Mouse (Mus musculus) right cerebral cortex, postnatal 10 days (tissue): Measurements from ENCODE around the gene Pecr.
"Not testable (repeated sequence)": the region's sequence is repeated elsewhere in the genome, so short reads cannot be mapped to it uniquely, and the experiment has no call there.

Source experiments
- DNase-seq, 2 experiments: peaks; one replicate each; pipeline ENCODE4 v3.0.0; 2021; ENCODE audit warnings: low spot score in 2 of 2

The Pecr gene

DNA sequence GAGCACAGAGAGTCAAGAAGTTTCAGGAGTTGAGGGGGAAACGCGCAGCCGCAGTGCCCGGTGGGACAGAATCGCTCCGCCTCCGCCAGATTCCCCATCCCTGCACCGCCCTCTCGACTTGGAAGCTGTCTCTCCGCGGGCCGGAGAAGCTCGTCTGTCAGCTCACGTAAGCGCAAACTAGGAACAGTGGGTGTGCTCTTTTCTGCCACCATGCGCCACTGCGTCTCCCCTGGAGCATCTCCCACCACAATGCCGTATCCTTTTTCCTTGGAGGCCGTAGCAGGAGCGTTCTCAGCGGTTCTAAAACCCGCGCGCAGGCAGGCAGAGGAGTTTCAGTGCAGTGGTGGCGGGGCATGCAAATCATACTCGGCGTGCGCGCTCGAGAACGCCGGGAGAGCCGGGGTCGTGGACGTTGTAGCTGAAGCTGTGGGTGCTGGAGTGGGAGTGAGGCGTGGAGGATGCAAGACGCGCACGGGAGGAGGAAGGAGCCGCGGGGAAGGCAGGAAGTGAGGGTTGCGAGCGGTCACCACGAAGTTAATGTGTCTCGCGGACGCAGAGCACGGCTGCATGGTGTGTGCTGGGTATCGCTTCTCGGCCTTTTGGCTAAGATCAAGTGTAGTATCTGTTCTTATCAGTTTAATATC is 47.6 kb downstream of the Pecr start:
- peak; percentile 84 to 85 for DNase-seq

DNA sequence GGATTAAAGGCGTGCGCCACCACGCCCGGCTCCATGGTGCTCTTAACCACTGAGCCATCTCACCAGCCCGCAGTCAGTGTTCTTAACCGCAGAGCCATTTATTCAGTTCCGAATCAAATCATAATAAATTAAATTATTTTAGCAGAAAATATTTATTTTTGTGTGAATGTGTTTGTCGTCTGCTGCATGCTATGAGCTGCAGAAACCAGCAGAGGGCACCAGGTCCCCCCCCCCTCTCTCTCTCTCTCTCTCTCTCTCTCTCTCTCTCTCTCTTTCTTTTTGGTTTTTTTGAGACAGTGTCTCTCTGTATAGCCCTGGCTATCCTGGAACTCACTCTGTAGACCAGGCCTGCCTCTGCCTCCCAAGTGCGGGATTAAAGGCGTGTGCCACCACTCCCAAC is 51.5 kb downstream of the Pecr start:
- not testable (repeated sequence) for DNase-seq

DNA sequence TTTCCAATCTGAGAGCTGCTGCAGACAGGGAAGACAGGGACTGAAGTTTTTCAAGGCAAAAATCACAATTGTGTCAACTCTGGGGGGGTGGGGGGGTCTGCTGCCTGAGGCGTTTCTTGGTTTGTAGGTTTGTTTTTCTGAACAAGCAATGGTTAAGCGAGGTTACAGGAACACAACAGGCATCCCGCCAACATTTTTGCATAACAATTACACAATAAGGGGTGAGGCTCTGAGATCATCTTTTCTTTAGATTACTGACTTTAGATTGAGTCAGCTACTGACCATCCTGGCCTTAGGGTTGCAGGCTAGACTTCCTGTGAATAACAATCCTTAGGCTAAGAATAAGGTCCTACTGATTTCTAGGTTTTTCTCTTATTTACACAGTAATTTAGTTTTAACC is 55.1 kb downstream of the Pecr start:
- no peak for DNase-seq

DNA sequence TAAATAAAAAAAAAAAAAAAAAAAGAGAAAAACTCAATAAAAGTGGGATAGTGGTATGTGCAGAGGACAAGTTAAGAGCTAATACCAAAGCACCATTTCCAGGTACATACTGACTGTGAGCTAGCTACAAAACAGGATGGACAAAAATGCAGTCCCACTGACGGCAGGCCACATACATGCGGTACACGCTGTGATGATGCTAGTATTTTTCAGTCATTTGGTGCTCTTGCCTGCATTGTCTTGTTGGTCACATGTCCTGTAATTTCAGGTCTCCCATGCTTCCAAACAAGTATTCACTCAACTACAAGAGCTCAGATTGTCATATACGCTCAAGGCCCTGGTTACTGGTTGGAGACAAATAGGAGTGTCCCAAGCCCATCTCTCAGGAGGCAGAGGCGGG is 56.6 kb downstream of the Pecr start:
- no peak for DNase-seq

DNA sequence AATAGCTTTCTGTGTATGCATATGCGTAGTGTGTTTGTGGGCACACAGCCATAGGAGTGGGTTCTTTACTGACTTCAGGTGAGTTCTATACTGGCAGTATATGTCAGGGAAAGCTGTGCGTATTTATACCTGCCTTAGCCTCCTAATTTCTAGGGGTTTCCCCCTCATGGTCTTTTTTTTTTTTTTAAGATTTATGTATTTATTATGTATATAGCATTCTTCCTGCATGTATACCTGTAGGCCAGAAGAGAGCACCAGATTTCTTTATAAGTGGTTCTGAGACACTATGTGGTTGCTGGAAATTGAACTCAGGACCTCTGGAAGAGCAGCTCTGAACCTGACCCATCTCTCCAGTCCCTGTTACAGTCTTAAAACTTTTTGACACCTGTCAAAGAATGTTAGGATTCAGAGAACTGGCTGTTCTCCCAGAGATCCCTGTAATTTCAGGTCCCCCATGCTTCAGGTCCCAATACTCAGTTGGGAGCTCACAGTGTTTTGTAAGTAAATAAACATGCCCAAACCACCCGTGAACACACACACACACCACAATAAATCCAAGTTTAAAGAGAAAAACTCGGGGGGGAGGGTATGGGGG is 57.1 kb downstream of the Pecr start:
- DNase-seq, result no peak

DNA sequence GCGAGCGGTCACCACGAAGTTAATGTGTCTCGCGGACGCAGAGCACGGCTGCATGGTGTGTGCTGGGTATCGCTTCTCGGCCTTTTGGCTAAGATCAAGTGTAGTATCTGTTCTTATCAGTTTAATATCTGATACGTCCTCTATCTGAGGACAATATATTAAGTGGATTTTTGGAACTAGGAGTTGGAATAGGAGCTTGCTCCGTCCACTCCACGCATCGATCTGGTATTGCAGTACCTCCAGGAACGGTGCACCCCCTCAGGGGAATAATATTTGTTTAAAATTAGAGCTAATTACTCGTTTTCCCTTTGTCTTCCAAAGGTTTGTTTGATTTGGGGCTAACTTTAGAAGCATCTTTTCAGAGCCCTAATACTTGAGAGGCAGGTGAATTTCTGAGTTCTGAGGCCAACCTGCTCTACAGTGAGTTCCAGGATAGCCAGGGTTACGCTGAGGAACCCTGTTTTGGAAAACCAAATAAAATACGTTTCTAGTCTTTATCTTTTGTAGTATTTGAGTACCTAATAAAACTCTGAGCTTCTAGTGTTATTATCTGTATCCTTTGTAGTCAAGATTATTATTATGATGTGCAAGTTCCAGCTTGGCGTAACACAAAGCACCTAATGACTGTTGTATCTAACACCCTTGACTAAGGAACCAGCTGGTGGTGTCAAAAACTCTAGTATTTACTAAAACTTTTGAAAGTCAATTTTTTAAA is 57.8 kb downstream of the Pecr start:
- DNase-seq, result peak; percentile 58 to 65

DNA sequence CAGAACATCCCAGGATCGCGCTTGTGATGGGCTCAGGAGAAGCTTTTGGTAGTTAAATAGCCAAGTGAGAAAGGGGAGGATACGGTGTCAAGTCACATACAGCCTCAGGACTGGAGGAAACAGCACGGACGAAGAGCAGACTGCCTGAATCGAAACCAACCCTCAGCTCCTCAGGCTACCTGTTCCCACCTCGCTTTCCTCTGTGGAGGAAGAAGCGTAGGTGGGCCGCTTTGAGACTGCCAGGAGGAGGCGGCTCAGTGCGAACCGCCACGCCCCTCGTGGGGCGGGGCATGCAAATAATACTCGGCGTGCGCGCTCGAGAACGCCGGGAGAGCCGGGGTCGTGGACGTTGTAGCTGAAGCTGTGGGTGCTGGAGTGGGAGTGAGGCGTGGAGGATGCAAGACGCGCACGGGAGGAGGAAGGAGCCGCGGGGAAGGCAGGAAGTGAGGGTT is 58.4 kb downstream of the Pecr start:
- DNase-seq, result peak; percentile 82 to 85

DNA sequence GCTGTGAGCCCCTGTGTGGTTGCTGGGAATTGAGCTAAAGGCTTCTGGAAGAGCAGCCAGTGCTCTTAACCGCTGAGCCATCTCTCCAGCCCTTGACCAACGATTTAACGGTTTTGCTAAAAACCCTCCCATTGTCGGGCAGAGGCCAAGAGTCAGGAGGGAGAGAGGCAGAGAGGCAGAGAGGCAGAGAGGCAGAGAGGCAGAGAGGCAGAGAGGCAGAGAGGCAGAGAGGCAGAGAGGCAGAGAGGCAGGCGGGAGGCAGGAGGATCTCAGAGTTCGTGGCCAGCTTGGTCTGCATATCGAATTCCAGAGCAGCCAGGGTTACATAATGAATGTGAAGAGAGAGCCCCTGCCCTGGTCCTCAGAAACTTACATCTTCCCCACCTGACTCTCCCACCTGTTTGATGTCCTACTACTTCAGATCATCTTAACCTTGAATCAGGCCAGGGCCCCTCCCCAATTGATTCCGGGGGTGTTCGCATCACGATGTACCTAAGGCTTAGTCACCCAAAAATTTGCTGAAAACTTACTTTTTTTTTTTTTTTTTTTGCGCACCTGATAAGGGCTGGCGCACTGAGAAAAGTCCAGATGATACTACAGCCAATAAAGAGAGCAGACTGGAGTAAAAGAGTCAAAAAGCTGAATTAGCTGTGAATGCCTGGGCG is 58.9 kb downstream of the Pecr start:
- no peak for DNase-seq

DNA sequence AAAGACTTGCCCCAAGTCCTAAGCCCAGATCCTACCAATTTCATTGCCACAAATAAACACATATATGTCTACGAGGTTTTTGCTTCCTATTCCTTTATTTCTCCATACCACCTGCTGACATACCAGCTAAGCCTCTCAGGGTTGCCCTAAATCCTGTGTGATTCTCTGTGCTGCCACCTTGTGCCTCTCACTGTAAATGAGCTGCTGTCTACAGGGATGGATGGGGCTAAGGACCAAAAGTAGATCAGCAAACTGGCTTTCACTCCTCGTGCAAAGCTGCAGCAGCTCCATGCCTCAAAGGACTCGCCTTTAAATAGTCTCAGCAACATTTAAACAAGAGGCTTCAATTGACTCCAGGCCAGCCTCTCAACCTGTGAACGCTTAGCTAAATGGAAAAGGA is 64.1 kb downstream of the Pecr start:
- peak; percentile 67 to 78 for DNase-seq

DNA sequence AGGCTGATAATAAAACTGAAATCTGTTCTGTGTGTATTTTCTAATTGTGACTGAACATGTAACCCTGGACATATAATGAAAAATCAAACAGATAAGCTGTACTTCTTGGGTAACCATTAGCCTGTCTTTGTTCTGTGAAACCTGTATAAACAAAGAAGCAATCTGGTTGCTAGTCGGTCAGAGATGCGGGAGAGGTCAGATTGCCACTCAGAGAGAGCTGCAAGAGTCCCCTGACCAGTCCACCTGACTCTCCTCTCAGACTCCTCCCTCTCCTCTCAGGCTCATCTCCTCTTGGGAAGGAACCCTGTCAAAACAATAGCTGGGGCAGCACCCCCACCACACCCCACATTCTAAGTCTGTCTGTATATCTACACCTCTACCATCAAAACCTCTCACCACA is 65.0 kb downstream of the Pecr start:
- no peak for DNase-seq

DNA sequence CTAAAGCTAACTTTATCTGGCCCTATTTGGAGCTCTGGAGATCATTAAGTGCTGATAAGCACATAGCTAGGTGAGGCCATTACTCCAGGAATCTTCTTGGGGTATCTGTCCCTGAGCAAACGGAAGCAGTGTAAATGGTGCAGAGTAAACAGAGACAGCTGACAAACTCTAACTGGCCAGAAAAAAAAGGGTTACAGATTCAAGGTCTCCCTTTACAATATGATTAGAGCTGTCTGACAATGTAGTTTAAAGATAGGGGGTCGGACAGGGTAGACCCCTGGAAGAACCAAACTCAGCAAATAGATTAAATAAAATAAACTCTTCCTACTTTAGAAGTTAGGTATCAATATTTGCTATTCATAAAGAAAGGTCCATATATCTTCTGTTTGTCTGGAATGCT is 65.5 kb downstream of the Pecr start:
- no peak for DNase-seq

DNA sequence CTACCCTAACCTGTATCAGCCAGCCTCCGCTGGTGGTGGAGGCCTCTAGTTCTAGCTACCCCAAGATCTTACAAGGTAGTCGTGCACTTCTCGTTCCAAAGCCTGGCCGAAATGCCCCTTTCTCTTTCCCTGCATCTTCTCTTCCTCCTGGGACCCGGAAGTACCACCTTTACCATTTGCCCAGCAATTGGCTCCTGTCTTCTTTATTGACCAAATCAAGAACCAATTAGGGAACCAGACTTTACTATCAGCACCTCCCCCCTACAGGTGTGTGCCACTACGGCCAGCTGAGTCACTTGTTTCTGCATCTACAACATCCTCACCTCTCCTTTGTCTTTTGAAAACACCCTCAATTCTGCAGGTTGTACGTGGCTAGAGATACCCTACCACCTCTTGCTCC is 67.4 kb downstream of the Pecr start:
- no peak for DNase-seq

DNA sequence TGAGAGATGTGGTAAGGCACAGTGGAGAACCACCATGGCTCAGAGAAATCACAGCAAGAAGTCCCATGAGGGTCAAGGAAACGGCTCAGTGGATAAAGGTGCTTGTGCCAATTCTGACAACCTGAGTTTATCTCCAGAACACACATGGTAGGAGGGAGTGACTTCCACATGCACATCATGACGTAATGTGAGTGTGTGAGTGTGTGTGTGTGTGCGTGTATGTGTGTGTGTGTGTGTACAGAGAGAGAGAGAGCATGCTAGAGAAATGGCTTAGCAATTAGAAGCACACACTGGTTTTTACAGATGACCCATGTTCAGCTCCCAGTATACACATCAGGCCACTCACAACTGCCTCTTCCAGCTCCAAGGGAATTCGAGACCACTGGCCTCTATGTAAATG is 68.9 kb downstream of the Pecr start:
- DNase-seq, result no peak

DNA sequence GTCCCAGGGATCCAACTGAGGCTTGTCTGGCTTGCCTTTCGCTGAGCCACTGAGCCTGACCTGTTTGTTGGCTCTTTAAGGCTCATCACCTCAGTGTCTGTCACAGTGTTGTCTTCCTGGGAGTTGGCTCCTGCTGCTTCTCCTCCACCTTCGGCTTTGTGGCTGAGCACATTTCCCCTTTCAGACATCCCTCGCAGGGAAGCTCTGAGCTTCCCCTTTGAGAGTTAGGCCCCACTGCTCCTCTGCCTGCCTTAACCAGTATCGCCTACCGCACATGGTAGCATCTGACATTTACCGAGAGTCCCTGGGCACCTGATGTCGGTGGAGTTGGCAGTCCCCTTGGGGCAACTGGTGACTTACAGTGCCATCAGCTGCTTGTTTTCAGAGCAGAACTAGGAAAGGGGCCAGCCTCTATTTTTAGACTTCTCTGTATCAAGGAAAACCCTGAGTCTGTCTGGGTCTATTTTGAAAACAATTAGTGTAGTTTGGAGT is 69.6 kb downstream of the Pecr start:
- DNase-seq, result no peak

DNA sequence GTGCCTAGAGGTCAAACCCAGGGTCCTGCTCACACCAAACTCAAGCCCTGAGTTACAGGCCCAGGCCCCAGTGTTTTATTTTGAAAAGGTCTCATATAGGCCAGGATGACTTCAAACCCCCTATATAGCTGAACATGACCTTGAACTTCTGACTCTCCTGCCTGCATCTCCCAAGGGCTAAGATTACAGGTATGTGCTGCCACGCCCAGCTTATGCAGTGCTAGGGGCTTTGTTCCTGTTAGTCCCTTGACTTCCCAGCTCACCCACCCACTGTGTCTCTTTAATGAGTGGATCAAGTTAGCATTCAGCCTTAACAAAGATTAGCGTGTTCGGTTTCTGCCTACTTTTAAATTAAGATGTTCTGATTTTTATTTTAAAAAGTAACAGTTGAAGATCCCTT is 70.2 kb downstream of the Pecr start:
- no peak for DNase-seq

DNA sequence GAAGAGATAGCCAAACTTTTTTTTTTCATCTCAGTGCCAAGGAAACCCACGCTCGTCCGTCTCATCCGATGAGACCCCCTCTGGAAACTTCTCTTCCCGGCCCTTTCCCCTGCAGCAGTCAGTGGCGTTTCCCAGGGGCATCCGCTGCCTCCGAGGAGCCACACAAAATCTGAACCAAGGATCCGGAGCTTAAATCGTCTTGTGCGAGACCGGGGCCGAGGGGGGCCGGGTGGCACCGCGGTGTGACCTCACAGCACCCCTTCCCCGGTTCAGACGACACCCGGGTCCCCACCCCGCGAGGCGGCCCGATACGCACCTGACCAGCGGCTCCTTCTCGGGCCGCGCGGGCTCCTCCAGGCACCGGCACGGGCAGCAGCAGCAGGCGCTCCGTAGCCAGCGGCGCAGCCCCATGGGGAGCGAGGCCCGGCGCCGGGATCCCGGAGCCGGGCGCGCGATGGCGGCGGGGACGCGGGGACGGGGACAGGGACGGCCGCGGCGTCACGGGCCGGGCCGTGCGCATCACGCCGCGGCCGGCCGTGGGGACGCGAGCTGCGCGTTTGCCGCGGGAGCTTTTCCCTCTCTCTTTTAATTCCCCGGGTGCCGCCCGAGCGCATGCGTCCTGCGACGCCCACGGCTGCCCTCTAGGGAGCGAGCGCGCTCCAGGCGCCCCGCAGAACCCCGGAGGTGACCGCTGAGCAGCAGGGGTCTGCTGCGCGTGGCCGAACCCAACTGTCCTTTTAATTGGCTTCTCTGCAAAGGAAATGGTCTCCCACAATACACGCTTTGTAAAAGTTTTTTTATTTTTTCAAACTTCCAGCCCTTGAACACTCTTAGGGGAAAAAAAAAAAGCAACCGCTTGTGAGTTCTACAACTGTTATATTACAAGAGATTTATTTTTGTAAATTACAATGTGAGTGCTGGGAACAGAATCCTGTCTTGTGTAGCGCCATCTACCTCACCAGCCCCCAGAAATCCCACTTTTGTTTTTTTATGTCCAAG is 72.1 kb downstream of the Pecr start, which contains the start of gene Mreg:
Gene Mreg, minus strand, starts transcription at position 607 of the 999 bp plus-strand sequence.
- peak; percentile 56 to 66 for DNase-seq

DNA sequence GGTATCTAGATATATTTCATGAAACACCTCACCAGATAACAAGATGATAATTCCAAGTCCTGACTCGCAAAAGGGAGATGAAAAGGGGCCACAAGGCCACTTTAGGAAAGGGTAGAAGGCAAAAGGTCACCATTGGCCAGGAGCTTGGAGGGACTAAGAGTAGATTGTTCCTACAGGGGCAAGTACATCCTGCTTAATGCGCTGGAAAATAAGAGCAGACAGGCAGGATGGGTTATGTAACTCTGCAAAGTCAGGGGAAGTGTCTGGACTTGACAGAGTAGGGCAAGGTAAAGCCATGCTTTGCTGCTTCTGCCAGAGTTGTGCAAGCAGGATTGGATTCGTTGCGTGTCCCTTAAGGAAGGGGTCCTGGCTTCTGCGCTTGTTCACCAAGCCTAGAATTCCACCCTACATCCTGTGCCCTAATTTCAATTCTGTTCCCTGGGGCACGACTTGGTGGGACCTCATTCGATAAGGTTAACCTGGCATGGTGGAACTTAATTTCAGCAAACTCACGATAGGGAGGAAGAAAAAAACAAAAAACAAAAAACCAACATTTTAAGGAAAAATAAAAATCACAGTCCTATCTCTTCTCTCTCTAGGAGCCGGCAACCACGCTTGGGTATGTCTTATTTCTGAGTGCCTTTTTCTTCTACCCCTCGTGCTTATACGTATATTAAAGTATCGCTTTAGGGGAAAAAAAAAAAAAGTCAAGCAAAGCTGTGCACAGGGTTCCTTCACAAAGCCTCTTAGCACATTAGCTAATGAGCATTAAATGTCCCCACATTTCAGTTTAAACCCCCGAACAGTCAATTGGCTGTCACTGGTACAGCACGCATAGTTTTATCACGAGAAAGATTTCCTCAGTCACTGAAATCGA is 73.1 kb downstream of the Pecr start:
- DNase-seq, result no peak
